Mouse (Mus musculus): ENCODE results near the gene Cinp. TPM values are rescaled to one million over a fixed set of nuclear protein-coding genes. Genes with fewer than 3 reads are reported as not detected.

Cinp gene
- polyA plus RNA-seq, 1 experiment, result 19.4 TPM

DNA sequence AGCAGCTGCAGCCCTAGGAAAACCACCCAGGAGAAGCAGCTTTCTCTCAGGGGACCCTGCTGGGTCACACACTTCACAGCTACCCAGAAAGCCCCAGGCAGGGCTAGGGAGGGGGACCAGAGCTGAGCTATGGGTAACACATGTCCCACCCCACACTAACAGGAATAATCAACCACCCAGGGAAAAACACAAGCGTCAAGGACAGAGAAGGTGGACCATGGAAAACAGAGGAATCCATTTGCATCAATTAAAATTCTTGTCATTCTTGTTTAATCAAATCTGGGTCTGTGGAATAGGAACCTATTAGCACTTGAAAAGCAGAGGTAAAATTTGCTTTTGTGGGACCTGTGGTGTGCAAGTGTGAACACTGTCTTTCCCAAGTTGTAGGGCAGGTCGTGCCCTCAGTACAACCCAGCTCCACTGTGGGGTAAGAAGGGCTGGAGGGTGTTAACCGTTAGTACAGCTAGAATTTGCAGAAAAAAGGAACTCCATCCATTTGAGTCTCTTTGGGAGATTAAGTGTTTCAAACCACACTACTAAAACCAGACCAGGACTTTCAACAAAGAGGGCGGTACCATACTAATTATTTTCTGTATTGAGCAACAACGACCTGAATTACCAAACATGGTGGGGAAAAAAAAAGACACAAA is 51.6 kb downstream of the Cinp start:
- TF ChIP-seq POLR2A (IDR thresholded peaks at IDR 0.05; ENCODE audit: low read depth, low read length) (no peak), CTCF (IDR thresholded peaks at IDR 0.05; ENCODE audit: extremely low read depth, insufficient read length, insufficient replicate concordance, low read depth, low read length) (no peak)
- Histone ChIP-seq H3K27ac (ENCODE audit: insufficient read depth, low read depth, low read length) (no peak overlapping the region), H3K4me3 (ENCODE audit: low read depth, low read length) (no peak overlapping the region), H3K36me3 (ENCODE audit: control insufficient read depth, insufficient read depth, low read length) (no peaks in the 10 kb centered on the region), H3K27me3 (ENCODE audit: control insufficient read depth, insufficient read depth, low read length) (no peaks in the 10 kb centered on the region), H3K4me1 (ENCODE audit: control insufficient read depth, insufficient read depth, insufficient read length, low read length) (no peaks in the 10 kb centered on the region)
- WGBS, result 59% methylated on average over 5 of the region's 5 CpGs

DNA sequence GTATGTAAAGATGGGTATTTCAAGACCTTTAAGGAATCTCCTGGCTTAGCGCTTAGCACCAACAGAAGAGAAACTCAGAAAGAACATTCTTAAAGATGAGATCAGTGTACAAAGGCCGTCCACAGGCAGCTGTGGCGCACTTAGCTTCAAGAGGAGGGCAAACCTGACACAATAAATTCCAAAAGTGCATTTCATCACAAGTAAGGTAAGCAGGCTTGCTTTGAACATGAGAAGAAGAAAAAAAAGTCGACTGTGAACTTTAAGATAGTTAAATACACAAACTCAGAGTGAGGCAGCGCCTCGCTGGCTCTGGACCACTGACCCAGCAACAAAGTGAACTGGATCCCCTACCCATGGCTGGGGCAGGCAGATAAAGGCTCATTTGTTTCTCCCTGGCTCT is 52.2 kb downstream of the Cinp start:
- Histone ChIP-seq H3K27ac (ENCODE audit: insufficient read depth, low read depth, low read length) (no peak overlapping the region), H3K4me3 (ENCODE audit: low read depth, low read length) (no peak overlapping the region), H3K4me1 (ENCODE audit: control insufficient read depth, insufficient read depth, insufficient read length, low read length) (no peaks in the 10 kb centered on the region), H3K36me3 (ENCODE audit: control insufficient read depth, insufficient read depth, low read length) (no peaks in the 10 kb centered on the region), H3K27me3 (ENCODE audit: control insufficient read depth, insufficient read depth, low read length) (no peaks in the 10 kb centered on the region)
- TF ChIP-seq CTCF (IDR thresholded peaks at IDR 0.05; ENCODE audit: extremely low read depth, insufficient read length, insufficient replicate concordance, low read depth, low read length) (no peak), POLR2A (IDR thresholded peaks at IDR 0.05; ENCODE audit: low read depth, low read length) (no peak)
- WGBS, result 23% methylated on average over 6 of the region's 6 CpGs

DNA sequence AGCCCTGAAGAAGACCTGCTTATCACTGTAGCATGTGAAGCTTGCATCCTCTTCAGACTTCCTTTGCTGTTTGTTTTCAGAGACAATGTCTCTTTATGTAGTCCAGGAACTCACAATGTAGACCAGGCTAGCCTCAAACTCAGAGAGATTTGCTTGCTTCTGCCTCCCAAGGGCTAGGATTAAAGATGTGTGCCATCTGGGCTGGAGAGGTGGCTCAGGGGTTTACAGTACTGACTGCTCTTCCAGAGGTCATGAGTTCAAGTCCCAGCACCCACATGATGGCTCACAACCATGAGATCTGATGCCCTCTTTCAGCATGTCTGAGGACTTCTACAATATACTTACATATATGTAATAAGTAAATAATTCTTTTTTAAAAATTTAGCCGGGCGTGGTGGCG is 53.8 kb downstream of the Cinp start:
- TF ChIP-seq POLR2A (IDR thresholded peaks at IDR 0.05; ENCODE audit: low read depth, low read length) (no peak), CTCF (IDR thresholded peaks at IDR 0.05; ENCODE audit: extremely low read depth, insufficient read length, insufficient replicate concordance, low read depth, low read length) (no peak)
- H3K4me3 ChIP-seq (ENCODE audit: low read depth, low read length), result no peak overlapping the region
- no peaks in the 10 kb centered on the region for H3K36me3 ChIP-seq (ENCODE audit: control insufficient read depth, insufficient read depth, low read length)
- H3K27me3 ChIP-seq (ENCODE audit: control insufficient read depth, insufficient read depth, low read length), result no peaks in the 10 kb centered on the region
- no peaks in the 10 kb centered on the region for H3K4me1 ChIP-seq (ENCODE audit: control insufficient read depth, insufficient read depth, insufficient read length, low read length)
- no peak overlapping the region for H3K27ac ChIP-seq (ENCODE audit: insufficient read depth, low read depth, low read length)
- WGBS, result 97% methylated on average over 3 of the region's 3 CpGs

DNA sequence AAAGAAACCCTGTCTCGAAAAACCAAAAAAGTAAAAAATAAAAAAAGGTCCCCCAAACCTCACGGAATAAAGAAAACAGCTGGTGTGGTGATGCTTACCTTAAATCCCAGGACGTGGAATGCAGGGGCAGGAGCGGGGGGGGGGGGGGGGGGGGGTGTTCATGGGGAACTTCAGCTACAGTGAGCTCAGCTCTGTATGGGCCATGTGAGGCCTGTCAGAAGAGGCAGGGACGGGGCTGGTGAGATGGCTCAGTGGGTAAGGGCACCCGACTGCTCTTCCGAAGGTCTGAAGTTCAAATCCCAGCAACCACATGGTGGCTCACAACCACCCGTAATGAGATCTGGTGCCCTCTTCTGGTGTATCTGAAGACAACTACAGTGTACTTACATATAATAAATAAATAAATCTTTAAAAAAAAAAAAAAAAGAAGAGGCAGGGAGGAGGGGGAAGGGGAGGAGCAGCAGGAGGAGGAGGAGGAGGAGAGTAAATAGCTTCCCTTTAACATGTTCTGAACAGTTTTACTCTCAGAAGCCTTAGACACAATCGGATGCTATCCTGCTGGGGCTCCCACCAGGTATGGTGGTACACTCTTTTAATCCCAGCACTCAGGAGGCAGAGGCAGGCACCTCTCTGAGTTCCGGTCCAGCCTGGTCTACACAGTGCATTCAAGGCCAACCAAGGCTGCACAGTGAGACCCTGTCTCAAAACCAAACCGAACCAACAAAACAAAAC is 58.5 kb downstream of the Cinp start:
- Histone ChIP-seq H3K27me3 (ENCODE audit: control insufficient read depth, insufficient read depth, low read length) (no peaks in the 10 kb centered on the region), H3K36me3 (ENCODE audit: control insufficient read depth, insufficient read depth, low read length) (no peaks in the 10 kb centered on the region), H3K4me3 (ENCODE audit: low read depth, low read length) (no peak overlapping the region), H3K27ac (ENCODE audit: insufficient read depth, low read depth, low read length) (no peak overlapping the region), H3K4me1 (ENCODE audit: control insufficient read depth, insufficient read depth, insufficient read length, low read length) (no peaks in the 10 kb centered on the region)
- WGBS, result 83% methylated on average over 11 of the region's 11 CpGs
- TF ChIP-seq POLR2A (IDR thresholded peaks at IDR 0.05; ENCODE audit: low read depth, low read length) (no peak), CTCF (IDR thresholded peaks at IDR 0.05; ENCODE audit: extremely low read depth, insufficient read length, insufficient replicate concordance, low read depth, low read length) (no peak)

DNA sequence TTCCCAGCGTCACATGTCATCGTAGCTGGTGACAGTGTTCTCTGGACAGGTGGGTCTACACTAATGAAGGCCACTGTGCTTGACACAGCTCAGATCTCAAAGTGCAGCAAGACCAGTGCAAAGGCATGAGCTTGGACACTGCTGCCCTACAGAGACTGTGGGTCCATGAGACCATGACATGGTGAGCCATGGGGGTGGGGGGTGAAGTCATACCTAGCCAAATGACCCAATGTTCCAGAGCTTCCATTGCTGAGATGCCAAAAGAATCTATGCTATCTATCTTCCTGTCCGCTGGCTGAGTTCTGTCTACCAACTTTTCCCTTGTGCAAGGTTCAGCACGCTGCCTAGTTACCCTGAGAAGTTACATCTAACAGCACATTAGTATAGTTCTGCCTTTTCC is 60.0 kb downstream of the Cinp start:
- Histone ChIP-seq H3K27me3 (ENCODE audit: control insufficient read depth, insufficient read depth, low read length) (no peaks in the 10 kb centered on the region), H3K4me1 (ENCODE audit: control insufficient read depth, insufficient read depth, insufficient read length, low read length) (no peaks in the 10 kb centered on the region), H3K36me3 (ENCODE audit: control insufficient read depth, insufficient read depth, low read length) (no peaks in the 10 kb centered on the region), H3K27ac (ENCODE audit: insufficient read depth, low read depth, low read length) (no peak overlapping the region), H3K4me3 (ENCODE audit: low read depth, low read length) (no peak overlapping the region)
- no peak for TF ChIP-seq POLR2A (IDR thresholded peaks at IDR 0.05; ENCODE audit: low read depth, low read length)
- TF ChIP-seq CTCF (IDR thresholded peaks at IDR 0.05; ENCODE audit: extremely low read depth, insufficient read length, insufficient replicate concordance, low read depth, low read length), result no peak
- 95% methylated on average over 4 of the region's 4 CpGs for WGBS

Other genes with a start within 250 kb of the Cinp start
- gene 1700001K19Rik, start 206.5 kb downstream of the Cinp start, polyA plus RNA-seq (2012; rRNA removed), result not detected in 2 replicates
- gene Hsp90aa1, start 186.4 kb downstream of the Cinp start, polyA plus RNA-seq (2012; rRNA removed), result 21.0 and 23.2 TPM in 2 replicates
- gene Wdr20, start 151.2 kb downstream of the Cinp start, polyA plus RNA-seq (2012; rRNA removed), result 6.1 and 15.5 TPM in 2 replicates
- gene Mok, start 48.2 kb downstream of the Cinp start, polyA plus RNA-seq (2012; rRNA removed), result 0.17 and 0.81 TPM in 2 replicates
- gene Zfp839, start 38.9 kb downstream of the Cinp start, polyA plus RNA-seq (2012; rRNA removed), result 2.1 and 3.2 TPM in 2 replicates
- 2.2 and 2.5 TPM in 2 replicates for gene Tecpr2, start 119 bp upstream of the Cinp start, polyA plus RNA-seq (2012; rRNA removed)
- 174 and 206 TPM in 2 replicates for gene Ankrd9, start 89.9 kb upstream of the Cinp start, polyA plus RNA-seq (2012; rRNA removed)
- gene Rcor1, start 150.2 kb upstream of the Cinp start, polyA plus RNA-seq (2012; rRNA removed), result 4.6 and 6.5 TPM in 2 replicates

Data from small intestine, adult 2 months (tissue).